Mouse (Mus musculus) midbrain, embryonic 12.5 days (tissue): ENCODE measurements around the gene Mtif3. TPM values are rescaled to one million over a fixed set of nuclear protein-coding genes. Genes with fewer than 3 reads are reported as not detected.
"Not testable (repeated sequence)": the region's sequence is repeated elsewhere in the genome, so short reads cannot be mapped to it uniquely, and the experiment has no call there.

Source experiments
- ATAC-seq: fragments of 200-750 bp; cut with Nextera tagmentation; 2 replicates; pipeline ENCODE4 v1.8.0; 2017; ENCODE audit warnings: low read depth, moderate TSS enrichment, moderate library complexity; ENCODE audit not compliant: low FRiP score
- H3K27ac ChIP-seq: fragments of 300-500 bp; sonication (generic); replicated peaks from 2 replicates; pipeline ENCODE4 v1.5.1; 2016; ENCODE audit warnings: mild to moderate bottlenecking
- H3K27me3 ChIP-seq: fragments of 300-500 bp; sonication (generic); 2 replicates; pipeline ENCODE4 v1.6.1; 2016; ENCODE audit warnings: mild to moderate bottlenecking
- H3K36me3 ChIP-seq: fragments of 300-500 bp; sonication (generic); 2 replicates; pipeline ENCODE4 v1.6.1; 2016
- H3K4me1 ChIP-seq: fragments of 300-500 bp; sonication (generic); 2 replicates; pipeline ENCODE4 v1.6.1; 2016
- H3K4me2 ChIP-seq: fragments of 300-500 bp; sonication (generic); replicated peaks from 2 replicates; pipeline ENCODE4 v1.6.1; 2016; ENCODE audit warnings: mild to moderate bottlenecking, moderate library complexity
- H3K4me3 ChIP-seq: fragments of 300-500 bp; sonication (generic); 2 replicates; pipeline ENCODE4 v1.5.1; 2016; ENCODE audit warnings: mild to moderate bottlenecking
- H3K9ac ChIP-seq: fragments of 300-500 bp; sonication (generic); replicated peaks from 2 replicates; pipeline ENCODE4 v1.6.1; 2016; ENCODE audit warnings: mild to moderate bottlenecking, moderate library complexity
- H3K9me3 ChIP-seq: fragments of 300-500 bp; sonication (generic); 2 replicates; pipeline ENCODE4 v1.6.1; 2016; ENCODE audit warnings: mild to moderate bottlenecking
- WGBS: fragments of 180-500 bp; shearing (Covaris S2); methylation state at CpG from one replicate; pipeline ENCODE4 v1.1.7; 2016; 5-methylcytosine and 5-hydroxymethylcytosine counted together
- polyA plus RNA-seq: library from polyadenylated mRNA; unstranded; fragments of >200 nt; fragmentation: Nextera tagmentation; extraction: Ambion mirVana; gene quantifications from 2 replicates; pipeline ENCODE4 v1.2.1, GENCODE M21; 2016

Mtif3 gene
- polyA plus RNA-seq, 1 experiment from 2014 or later = 22.5 TPM

DNA sequence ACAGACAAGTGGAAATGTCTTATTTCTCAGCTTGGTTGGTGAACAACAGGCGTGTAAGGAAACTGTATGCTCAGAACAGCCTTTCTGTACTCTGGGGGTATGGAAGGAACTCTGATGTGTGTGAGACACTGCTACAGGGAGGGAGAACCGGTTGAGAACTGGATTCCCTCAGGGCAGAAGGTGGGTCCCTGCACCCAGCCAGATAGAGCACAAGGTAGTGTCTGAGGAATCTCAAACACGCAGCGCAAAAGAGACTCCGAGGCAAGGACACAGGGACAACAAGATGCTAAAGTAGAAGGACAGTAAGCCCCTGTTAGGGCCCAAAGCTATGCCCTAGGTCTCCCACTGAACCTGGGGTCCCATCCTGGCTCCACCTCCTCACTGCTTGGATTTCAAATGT lies 36.9 kb downstream of the Mtif3 start:
- no peak overlapping the region for H3K4me2 ChIP-seq
- ATAC-seq = no peak
- no peak overlapping the region for H3K4me3 ChIP-seq
- 88% methylated on average over 5 of the region's 5 CpGs for WGBS
- H3K9ac ChIP-seq = no peak overlapping the region
- H3K4me1 ChIP-seq = no peaks in the 10 kb centered on the region
- no peaks in the 10 kb centered on the region for H3K9me3 ChIP-seq
- no peak overlapping the region for H3K27ac ChIP-seq
- H3K36me3 ChIP-seq = no peaks in the 10 kb centered on the region
- H3K27me3 ChIP-seq = no peaks in the 10 kb centered on the region

DNA sequence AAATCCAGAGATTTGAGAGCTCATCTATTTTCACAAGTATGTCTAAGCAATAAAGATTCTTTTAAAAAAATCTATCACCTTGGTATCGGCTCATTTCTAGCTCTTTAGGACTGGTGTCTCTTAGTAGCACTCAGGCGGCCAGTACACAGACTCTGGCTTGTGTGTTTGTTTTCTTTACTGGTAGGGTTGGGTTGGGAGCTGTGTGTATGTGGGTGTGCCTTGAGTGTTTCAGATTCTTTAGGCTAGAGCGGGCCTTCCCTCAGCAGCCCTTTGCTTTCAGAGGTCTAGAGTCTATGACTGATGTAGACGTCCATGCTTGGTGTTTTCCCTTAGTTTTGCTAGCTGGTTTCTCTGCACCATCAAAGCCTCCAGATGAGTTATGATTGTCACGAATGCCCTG lies 40.1 kb downstream of the Mtif3 start:
- 86% methylated on average over 5 of the region's 5 CpGs for WGBS

GRCm38 (mm10) chr5:146921224-146921623 lies 42.4 kb downstream of the Mtif3 start:
- Histone ChIP-seq H3K9me3 (no peaks in the 10 kb centered on the region), H3K27me3 (peaks cover 18% of the 10 kb centered on the region), H3K36me3 (no peaks in the 10 kb centered on the region), H3K9ac (no peak overlapping the region), H3K4me3 (no peak overlapping the region), H3K27ac (no peak overlapping the region), H3K4me1 (peaks cover 15% of the 10 kb centered on the region; the same call in 1 of the 2 replicates), H3K4me2 (peak overlapping the region; percentile 54; the same call in 1 of the 2 replicates)
- 46% methylated on average over 8 of the region's 8 CpGs for WGBS
- ATAC-seq = no peak

More for the DNA sequence above, 40.1 kb downstream of the Mtif3 start:
- Histone ChIP-seq H3K9me3 (no peaks in the 10 kb centered on the region), H3K9ac (no peak overlapping the region), H3K27ac (no peak overlapping the region), H3K4me3 (no peak overlapping the region), H3K27me3 (peaks cover 10% of the 10 kb centered on the region), H3K36me3 (no peaks in the 10 kb centered on the region), H3K4me1 (peaks cover 15% of the 10 kb centered on the region; the same call in 1 of the 2 replicates), H3K4me2 (no peak overlapping the region)
- ATAC-seq = no peak

GRCm38 (mm10) chr5:146920314-146921161 lies 43.1 kb downstream of the Mtif3 start:
- Histone ChIP-seq H3K9ac (no peak overlapping the region), H3K27ac (no peak overlapping the region), H3K4me3 (peak overlapping the region; percentile 29), H3K4me1 (peaks cover 15% of the 10 kb centered on the region; the same call in 1 of the 2 replicates), H3K4me2 (peak overlapping the region; percentile 54), H3K9me3 (no peaks in the 10 kb centered on the region), H3K36me3 (no peaks in the 10 kb centered on the region), H3K27me3 (peaks cover 21% of the 10 kb centered on the region)
- 6% methylated on average over 19 of the region's 27 CpGs for WGBS
- 0 out of 2 replicates have a peak, but pooled peaks have one; percentile 27 for ATAC-seq

DNA sequence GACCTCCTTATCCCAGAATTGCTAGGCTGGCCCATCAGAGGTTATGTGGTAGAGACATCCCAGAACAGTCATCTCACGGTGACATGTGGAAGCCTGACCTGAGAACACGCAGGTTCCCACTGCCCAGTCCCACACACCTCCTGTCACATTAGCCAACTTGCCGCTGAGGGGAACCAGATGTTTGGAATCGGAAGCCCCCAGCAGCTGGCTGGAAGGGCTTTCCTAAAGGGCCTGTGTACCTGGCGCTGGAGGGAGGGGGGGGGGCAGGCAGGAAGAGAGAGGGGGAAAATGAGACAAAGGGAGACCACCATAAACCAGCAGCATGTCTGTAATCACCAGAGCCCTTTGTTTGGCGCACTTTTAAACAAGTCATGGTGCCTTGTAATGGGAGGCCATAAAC lies 43.7 kb downstream of the Mtif3 start:
- Histone ChIP-seq H3K27ac (no peak overlapping the region), H3K9ac (no peak overlapping the region), H3K9me3 (no peaks in the 10 kb centered on the region), H3K27me3 (peaks cover 21% of the 10 kb centered on the region), H3K36me3 (no peaks in the 10 kb centered on the region), H3K4me2 (peak overlapping the region; percentile 54), H3K4me1 (peaks cover 15% of the 10 kb centered on the region; the same call in 1 of the 2 replicates), H3K4me3 (peak overlapping the region; percentile 29)
- WGBS = 28% methylated on average over 6 of the region's 6 CpGs
- no peak for ATAC-seq

GRCm38 (mm10) chr5:146917357-146917756 lies 46.2 kb downstream of the Mtif3 start:
- not testable (repeated sequence) for H3K9ac ChIP-seq, H3K4me3 ChIP-seq, H3K9me3 ChIP-seq, H3K27ac ChIP-seq, H3K36me3 ChIP-seq, H3K4me2 ChIP-seq, ATAC-seq
- peaks cover 38% of the 10 kb centered on the region for H3K27me3 ChIP-seq
- WGBS = 80% methylated on average over 6 of the region's 6 CpGs
- H3K4me1 ChIP-seq = peaks cover 15% of the 10 kb centered on the region; the same call in 1 of the 2 replicates

DNA sequence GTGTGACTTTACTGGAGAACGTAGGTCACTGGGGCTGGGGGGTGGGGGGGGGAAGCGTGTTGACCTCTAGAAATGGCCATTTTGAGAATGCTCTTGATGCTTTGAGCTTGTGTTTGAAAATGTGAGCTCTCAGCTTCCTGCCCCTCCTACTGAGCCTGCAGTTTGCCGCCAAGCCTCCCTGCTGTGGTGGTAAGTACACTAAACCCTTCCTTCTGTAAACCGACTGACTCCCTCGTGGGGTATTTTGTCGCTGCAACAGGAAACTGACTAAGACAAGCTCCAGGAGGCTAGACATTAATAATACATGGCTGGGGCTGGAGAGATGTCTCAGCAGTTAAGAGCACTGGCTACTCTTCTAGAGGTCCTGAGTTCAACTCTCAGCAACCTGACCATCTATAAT lies 46.8 kb downstream of the Mtif3 start:
- no peak overlapping the region for H3K4me2 ChIP-seq
- no peak overlapping the region for H3K9ac ChIP-seq
- peaks cover 42% of the 10 kb centered on the region for H3K27me3 ChIP-seq
- H3K27ac ChIP-seq = no peak overlapping the region
- H3K9me3 ChIP-seq = no peaks in the 10 kb centered on the region
- ATAC-seq = no peak
- peaks cover 15% of the 10 kb centered on the region; the same call in 1 of the 2 replicates for H3K4me1 ChIP-seq
- H3K36me3 ChIP-seq = no peaks in the 10 kb centered on the region
- 34% methylated on average over 6 of the region's 6 CpGs for WGBS
- H3K4me3 ChIP-seq = no peak overlapping the region

DNA sequence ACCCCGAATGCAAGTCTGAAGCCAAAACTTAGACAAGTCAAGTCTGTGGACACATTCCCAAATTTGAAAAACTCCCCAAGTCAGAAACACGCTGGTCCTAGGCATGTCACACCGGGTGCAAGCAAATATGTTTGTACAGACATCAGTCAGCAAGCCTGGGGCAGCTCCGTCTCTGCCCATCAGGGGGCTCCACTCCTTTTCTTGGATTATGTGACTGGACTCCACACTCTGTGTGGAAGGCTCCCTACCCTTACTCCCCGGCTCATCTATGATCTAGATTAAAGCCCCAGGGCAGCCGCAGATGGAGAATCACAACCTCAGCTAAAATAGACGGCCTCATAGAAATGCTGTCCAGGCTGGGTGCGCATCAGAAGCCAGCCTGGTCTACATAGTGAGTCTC lies 47.3 kb downstream of the Mtif3 start:
- no peak overlapping the region for H3K27ac ChIP-seq
- peaks cover 42% of the 10 kb centered on the region for H3K27me3 ChIP-seq
- H3K4me1 ChIP-seq = peaks cover 14% of the 10 kb centered on the region; the same call in 1 of the 2 replicates
- H3K9ac ChIP-seq = no peak overlapping the region
- H3K9me3 ChIP-seq = no peaks in the 10 kb centered on the region
- H3K4me2 ChIP-seq = no peak overlapping the region
- no peaks in the 10 kb centered on the region for H3K36me3 ChIP-seq
- 65% methylated on average over 8 of the region's 8 CpGs for WGBS
- ATAC-seq = no peak
- H3K4me3 ChIP-seq = no peak overlapping the region

DNA sequence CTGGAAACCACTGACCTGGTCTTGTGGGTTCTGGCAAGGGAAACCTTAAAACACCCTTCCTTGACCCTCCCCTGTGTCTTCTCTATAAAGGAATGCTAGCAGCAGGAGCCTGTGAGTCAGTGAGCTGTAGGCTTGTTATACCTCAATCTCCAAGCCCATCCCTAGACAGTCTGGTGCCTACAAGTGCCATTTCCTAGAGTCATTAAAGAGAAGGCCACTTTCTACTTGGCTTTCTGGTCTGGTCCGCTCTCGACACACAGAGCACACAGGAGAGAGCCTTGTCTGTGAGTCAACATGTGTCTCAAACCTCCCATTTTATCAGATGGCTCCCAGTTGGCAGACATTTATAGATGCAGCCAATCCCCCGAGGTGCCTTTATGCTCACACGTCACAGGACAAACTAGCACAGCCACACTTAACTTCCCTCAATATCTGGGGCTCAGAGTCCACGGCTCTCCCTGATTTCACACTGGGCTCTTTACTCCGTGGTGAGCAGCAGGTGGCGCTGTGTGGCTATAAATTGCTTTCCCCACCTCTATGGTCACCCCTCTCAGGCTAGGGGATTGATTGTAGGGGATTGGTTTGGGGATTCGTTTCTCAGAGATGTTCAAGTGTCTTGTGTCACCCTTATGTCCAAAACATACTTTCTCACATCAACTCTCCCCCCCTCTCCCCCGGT lies 49.4 kb downstream of the Mtif3 start:
- H3K9ac ChIP-seq = no peak overlapping the region
- H3K9me3 ChIP-seq = no peaks in the 10 kb centered on the region
- H3K36me3 ChIP-seq = no peaks in the 10 kb centered on the region
- ATAC-seq = peak; percentile 60; the same call in 1 of the 2 replicates
- WGBS = 32% methylated on average over 9 of the region's 9 CpGs
- peaks cover 35% of the 10 kb centered on the region for H3K27me3 ChIP-seq
- no peak overlapping the region for H3K4me2 ChIP-seq
- no peak overlapping the region for H3K27ac ChIP-seq
- H3K4me3 ChIP-seq = no peak overlapping the region
- H3K4me1 ChIP-seq = no peaks in the 10 kb centered on the region

- Histone ChIP-seq H3K36me3 (no peaks in the 10 kb centered on the region), H3K9me3 (no peaks in the 10 kb centered on the region), H3K9ac (no peak overlapping the region), H3K27ac (no peak overlapping the region), H3K4me1 (no peaks in the 10 kb centered on the region), H3K4me2 (no peak overlapping the region), H3K4me3 (no peak overlapping the region), H3K27me3 (peaks cover 32% of the 10 kb centered on the region)
- 85% methylated on average over 7 of the region's 7 CpGs for WGBS
- ATAC-seq = no peak
These were observed 50.2 kb downstream of the Mtif3 start for GRCm38 (mm10) chr5:146913355-146913754.

GRCm38 (mm10) chr5:146912206-146912605 lies 51.4 kb downstream of the Mtif3 start:
- WGBS = 15% methylated on average over 9 of the region's 9 CpGs
- Histone ChIP-seq H3K27me3 (peaks cover 42% of the 10 kb centered on the region), H3K9ac (no peak overlapping the region), H3K36me3 (no peaks in the 10 kb centered on the region), H3K4me1 (no peaks in the 10 kb centered on the region), H3K4me2 (no peak overlapping the region), H3K27ac (no peak overlapping the region), H3K9me3 (no peaks in the 10 kb centered on the region), H3K4me3 (no peak overlapping the region)
- ATAC-seq = no peak

DNA sequence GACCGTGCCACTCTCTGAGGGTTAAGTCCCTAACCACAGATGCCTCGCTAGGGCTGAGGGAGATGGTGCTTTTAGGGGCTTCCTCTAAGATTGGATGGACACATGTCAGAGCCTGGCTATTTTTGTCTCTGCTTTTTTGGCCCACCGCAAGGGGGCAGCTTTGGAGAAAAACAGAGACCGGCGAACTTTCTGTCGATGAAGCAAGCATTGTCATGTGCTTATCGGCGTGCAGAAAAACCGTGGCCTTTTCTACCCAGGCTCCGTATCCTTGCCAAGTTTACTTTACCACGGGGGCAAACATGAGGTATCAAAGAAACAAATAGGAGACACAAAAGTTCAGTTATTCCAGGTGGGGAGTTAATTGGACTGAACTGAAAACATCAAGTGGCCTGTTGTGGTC lies 55.0 kb downstream of the Mtif3 start:
- WGBS = 58% methylated on average over 11 of the region's 11 CpGs
- no peaks in the 10 kb centered on the region for H3K4me1 ChIP-seq
- ATAC-seq = no peak
- H3K9me3 ChIP-seq = no peaks in the 10 kb centered on the region
- H3K4me2 ChIP-seq = no peak overlapping the region
- no peak overlapping the region for H3K4me3 ChIP-seq
- no peak overlapping the region for H3K27ac ChIP-seq
- no peaks in the 10 kb centered on the region for H3K36me3 ChIP-seq
- peaks cover 26% of the 10 kb centered on the region for H3K27me3 ChIP-seq
- no peak overlapping the region for H3K9ac ChIP-seq
